Comparison of ENCODE assay signal across 8 mouse cellular contexts in the genomic region with DNA sequence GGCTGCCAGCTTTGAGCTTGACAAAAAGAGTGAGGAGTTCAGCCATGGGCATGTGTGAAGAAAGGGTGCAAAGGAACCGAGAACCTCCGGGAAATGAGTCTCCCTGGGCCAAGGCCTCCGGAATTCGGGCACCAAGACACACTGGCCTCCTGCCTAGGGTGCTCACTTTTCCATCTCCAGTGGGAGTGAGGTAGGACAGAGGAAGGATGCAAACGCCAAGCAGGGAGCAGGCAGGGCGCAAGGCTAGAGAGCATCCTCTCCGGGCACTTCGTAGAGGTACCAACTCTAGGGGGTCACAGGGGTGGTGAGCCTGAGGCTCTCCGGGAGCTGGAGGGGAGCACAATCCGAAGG. TPM values are rescaled to one million over a fixed set of nuclear protein-coding genes. Genes with fewer than 3 reads are reported as not detected.
DNase-seq lines count a peak whose midpoint lies in the region; ATAC-seq and TF ChIP-seq lines count a peak whose summit lies in the region.

No protein-coding gene starts in this region.

- peak overlapping the region; percentile 90; the same call in 1 of the 2 replicates for H3K27ac ChIP-seq in kidney, postnatal 0 days
- H3K27ac ChIP-seq in embryonic facial prominence, embryonic 13.5 days: peak overlapping the region; percentile 97
- H3K27ac ChIP-seq in intestine, embryonic 16.5 days (ENCODE audit: low read length): peak overlapping the region; percentile 76
- peak overlapping the region; percentile 98 for H3K27ac ChIP-seq in neural tube, embryonic 13.5 days (replicated peaks)

- no peaks in the 10 kb centered on the region for H3K9me3 ChIP-seq in kidney, postnatal 0 days (replicated peaks; ENCODE audit: low read length)
- H3K9me3 ChIP-seq in embryonic facial prominence, embryonic 13.5 days: no peaks in the 10 kb centered on the region
- H3K9me3 ChIP-seq in intestine, embryonic 16.5 days (ENCODE audit: control insufficient read depth, low read length): no peaks in the 10 kb centered on the region
- H3K9me3 ChIP-seq in neural tube, embryonic 13.5 days: no peaks in the 10 kb centered on the region

- H3K27me3 ChIP-seq in kidney, postnatal 0 days (ENCODE audit: insufficient read depth, low read length): no peaks in the 10 kb centered on the region
- peaks cover 10% of the 10 kb centered on the region; the same call in 1 of the 2 replicates for H3K27me3 ChIP-seq in embryonic facial prominence, embryonic 13.5 days
- H3K27me3 ChIP-seq in intestine, embryonic 16.5 days (replicated peaks; ENCODE audit: control insufficient read depth, insufficient read depth, low read length): peaks cover 24% of the 10 kb centered on the region
- 0 out of 2 replicates have a peak, but pooled peaks cover 2% of the 10 kb centered on the region for H3K27me3 ChIP-seq in neural tube, embryonic 13.5 days

- no peak for TF ChIP-seq CTCF in kidney, postnatal 0 days (IDR thresholded peaks at IDR 0.05; ENCODE audit: low read depth)
- no peak for TF ChIP-seq CTCF in brain, embryonic 14.5 days (IDR thresholded peaks at IDR 0.05; ENCODE audit: borderline replicate concordance, extremely low read depth, insufficient read depth, insufficient read length)

- H3K4me2 ChIP-seq in kidney, postnatal 0 days (ENCODE audit: low read length): peak overlapping the region; percentile 98
- peak overlapping the region; percentile 70 for H3K4me2 ChIP-seq in embryonic facial prominence, embryonic 13.5 days
- H3K4me2 ChIP-seq in intestine, embryonic 16.5 days (ENCODE audit: low read depth, low read length): peak overlapping the region; percentile 94
- H3K4me2 ChIP-seq in neural tube, embryonic 13.5 days: peak overlapping the region; percentile 84

- 0 out of 2 replicates have a peak, but pooled peaks have one; percentile 10 for ATAC-seq in kidney, postnatal 0 days (replicated peaks; ENCODE audit: low FRiP score, low read depth)
- ATAC-seq in embryonic facial prominence, embryonic 13.5 days (ENCODE audit: insufficient number of reproducible peaks, insufficient read depth, low FRiP score, low TSS enrichment, low read depth): no peak
- no peak for ATAC-seq in intestine, embryonic 16.5 days
- ATAC-seq in neural tube, embryonic 13.5 days (ENCODE audit: low read depth): peak; percentile 28

- no peak for DNase-seq in kidney, postnatal 0 days (ENCODE audit: low spot score)
- DNase-seq in kidney, postnatal 14 days: no peak
- peak; percentile 38 for DNase-seq in brain, embryonic 14.5 days (ENCODE audit: low read depth)
- no peak for DNase-seq in gastrocnemius, postnatal 36 days
- DNase-seq in adrenal gland, postnatal 4 days (ENCODE audit: low spot score in 2 of 2): no peak

- H3K4me1 ChIP-seq in kidney, postnatal 0 days (replicated peaks; ENCODE audit: insufficient read depth, low read length): no peaks in the 10 kb centered on the region
- H3K4me1 ChIP-seq in embryonic facial prominence, embryonic 13.5 days: peaks cover 51% of the 10 kb centered on the region
- peaks cover 15% of the 10 kb centered on the region for H3K4me1 ChIP-seq in intestine, embryonic 16.5 days (ENCODE audit: control insufficient read depth, insufficient read depth, low read length)
- H3K4me1 ChIP-seq in neural tube, embryonic 13.5 days (replicated peaks): peaks cover 77% of the 10 kb centered on the region

- TF ChIP-seq POLR2A in brain, embryonic 14.5 days (IDR thresholded peaks at IDR 0.05; ENCODE audit: borderline replicate concordance, extremely low read depth, insufficient read depth, insufficient read length, poor library complexity, severe bottlenecking): no peak

- peak overlapping the region; percentile 74 for H3K9ac ChIP-seq in kidney, postnatal 0 days (ENCODE audit: low read depth, low read length)
- peak overlapping the region; percentile 94 for H3K9ac ChIP-seq in embryonic facial prominence, embryonic 13.5 days
- peak overlapping the region; percentile 82 for H3K9ac ChIP-seq in intestine, embryonic 16.5 days (ENCODE audit: low read depth, low read length)
- H3K9ac ChIP-seq in neural tube, embryonic 13.5 days: peak overlapping the region; percentile 97

- H3K4me3 ChIP-seq in kidney, postnatal 0 days (replicated peaks; ENCODE audit: low read depth, low read length): peak overlapping the region; percentile 78
- H3K4me3 ChIP-seq in embryonic facial prominence, embryonic 13.5 days: peak overlapping the region; percentile 85
- peak overlapping the region; percentile 77 for H3K4me3 ChIP-seq in intestine, embryonic 16.5 days (ENCODE audit: low read length)
- peak overlapping the region; percentile 93 for H3K4me3 ChIP-seq in neural tube, embryonic 13.5 days

- H3K36me3 ChIP-seq in kidney, postnatal 0 days (ENCODE audit: insufficient read depth, low read length): no peaks in the 10 kb centered on the region
- H3K36me3 ChIP-seq in embryonic facial prominence, embryonic 13.5 days: 0 out of 2 replicates have a peak, but pooled peaks cover 9% of the 10 kb centered on the region
- H3K36me3 ChIP-seq in intestine, embryonic 16.5 days (ENCODE audit: control insufficient read depth, insufficient read depth, low read length): no peaks in the 10 kb centered on the region
- H3K36me3 ChIP-seq in neural tube, embryonic 13.5 days: peaks cover 9% of the 10 kb centered on the region; the same call in 1 of the 2 replicates

- intact Hi-C loops in gastrocnemius, postnatal 36 days (cut with DNase I): no loop called here

- 1% methylated on average over 10 of the region's 10 CpGs for WGBS in kidney, postnatal 0 days
- WGBS in embryonic facial prominence, embryonic 13.5 days: under 1% methylated on average over 10 of the region's 10 CpGs
- WGBS in intestine, embryonic 16.5 days: 4% methylated on average over 10 of the region's 10 CpGs
- WGBS in neural tube, embryonic 13.5 days: 0% methylated on average over 10 of the region's 10 CpGs

RNA-seq across cellular contexts. Expression of gene Aff3, which starts 38.4 kb away (rescaled TPM):
- 6.9 and 7.9 TPM in 2 replicates for polyA plus RNA-seq in kidney, postnatal 0 days (2015; fragmentation: Nextera tagmentation; extraction: Ambion mirVana)
- polyA plus RNA-seq in brain, embryonic 14.5 days (2012; rRNA removed): 34.0 and 52.5 TPM in 2 replicates
- polyA plus RNA-seq in embryonic facial prominence, embryonic 13.5 days (2015; fragmentation: Nextera tagmentation; extraction: Ambion mirVana): 12.0 and 20.1 TPM in 2 replicates
- polyA plus RNA-seq in intestine, embryonic 16.5 days (2015; fragmentation: Nextera tagmentation; extraction: Ambion mirVana): 2.1 TPM in 2 replicates
- polyA plus RNA-seq in neural tube, embryonic 13.5 days (2015; fragmentation: Nextera tagmentation; extraction: Ambion mirVana): 32.1 and 32.3 TPM in 2 replicates
- total RNA-seq in gastrocnemius, postnatal 36 days (2021): 1 to 10 TPM; 1.8 to 1.9 TPM
- total RNA-seq in adrenal gland, postnatal 4 days (2021): 10 to 100 TPM; 15.3 to 16.4 TPM

Comparison
In these comparisons a context has a peak if more than half of its experiments do, and no peak if none do; other contexts are left out.
1. ATAC-seq: peak in kidney, postnatal 0 days (single experiment) and neural tube, embryonic 13.5 days (single experiment); none in embryonic facial prominence, embryonic 13.5 days (single experiment) and intestine, embryonic 16.5 days (single experiment).
2. Peak in every context shown above with its lines, with median percentiles within 50 percentile points of each other: H3K27ac ChIP-seq, H3K4me2 ChIP-seq, H3K4me3 ChIP-seq and H3K9ac ChIP-seq.